Mouse (Mus musculus): Measurements from ENCODE around the gene Tjp1.

Gene Tjp1

DNA sequence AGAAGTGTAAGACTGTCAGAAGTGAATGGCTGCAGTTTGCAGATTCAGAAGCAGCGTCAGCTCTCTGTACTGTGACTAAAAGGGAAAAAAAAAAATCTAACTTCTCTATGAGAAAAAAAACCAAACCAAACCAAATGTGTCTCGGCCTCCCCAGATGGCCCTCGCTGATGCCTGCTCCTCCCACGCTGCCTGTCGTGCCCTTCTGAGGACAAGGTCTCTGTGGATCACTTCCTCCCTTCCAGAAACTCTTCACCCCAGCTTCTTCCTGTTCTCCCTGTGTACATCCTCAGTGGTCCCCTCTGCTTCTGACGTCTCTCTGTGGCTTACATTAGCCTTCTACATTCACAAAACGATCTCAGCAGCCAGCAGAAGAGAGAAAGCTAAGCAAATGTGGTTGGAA is 26.8 kb downstream of the Tjp1 start:
- Histone ChIP-seq H3K36me3 (ENCODE audit: insufficient read depth, low read length) (no peaks in the 10 kb centered on the region), H3K4me1 (replicated peaks; ENCODE audit: low read depth, low read length) (no peaks in the 10 kb centered on the region), H3K9me3 (ENCODE audit: low read length) (peaks cover 1% of the 10 kb centered on the region; the same call in 1 of the 2 replicates), H3K27me3 (ENCODE audit: insufficient read depth, low read length) (no peaks in the 10 kb centered on the region; the same call in 1 of the 2 replicates), H3K4me3 (replicated peaks; ENCODE audit: low read length) (no peak overlapping the region)
- no peak for TF ChIP-seq POU5F1 (IDR thresholded peaks at IDR 0.05; ENCODE audit: borderline replicate concordance, low read length)
- no peak for TF ChIP-seq CTCF (conservative IDR thresholded peaks at IDR 0.05; ENCODE audit: low read length)
- TF ChIP-seq NANOG (IDR thresholded peaks at IDR 0.05; ENCODE audit: borderline replicate concordance, low read length), result no peak

DNA sequence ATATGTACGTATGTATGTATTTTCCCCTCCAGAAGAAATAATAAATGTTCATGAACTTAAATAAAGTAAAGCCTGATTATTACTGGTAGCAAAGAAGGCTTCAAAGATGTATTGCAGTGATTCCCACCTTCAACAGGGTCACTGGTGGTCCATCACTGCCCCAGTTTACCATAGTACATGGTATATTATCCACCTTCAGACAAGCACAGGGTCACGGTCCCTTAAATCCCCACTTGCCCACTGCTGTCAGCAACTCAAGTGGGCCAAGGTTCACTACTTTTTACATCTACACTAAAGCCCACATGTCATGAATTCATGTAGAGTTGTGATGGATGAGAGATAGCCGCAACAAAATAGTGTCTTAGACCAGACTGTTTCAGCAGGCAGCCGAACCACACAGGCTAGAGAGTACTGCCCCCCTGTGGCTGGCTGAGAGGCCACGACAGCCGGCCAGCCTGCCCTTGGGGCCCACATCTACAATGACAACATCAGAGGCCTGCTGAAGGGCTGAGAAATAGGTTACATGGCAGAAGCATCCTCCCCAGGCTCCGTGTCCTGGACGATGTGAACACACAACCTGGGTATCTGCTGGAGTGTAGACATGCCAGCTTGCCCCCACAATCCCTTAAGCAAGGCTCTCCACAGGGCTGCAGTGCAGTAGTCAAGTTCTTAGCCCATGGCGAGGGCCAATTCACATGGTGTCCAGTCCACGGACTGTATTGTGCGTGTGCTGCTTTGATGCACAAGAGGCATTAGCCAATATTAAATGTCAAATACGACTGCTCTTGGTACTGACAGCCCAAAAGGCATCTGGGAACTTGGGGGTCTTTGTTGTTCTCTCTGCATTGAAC is 29.6 kb downstream of the Tjp1 start:
- Histone ChIP-seq H3K9me3 (ENCODE audit: low read length) (no peaks in the 10 kb centered on the region), H3K4me3 (replicated peaks; ENCODE audit: low read length) (no peak overlapping the region), H3K27me3 (ENCODE audit: insufficient read depth, low read length) (no peaks in the 10 kb centered on the region; the same call in 1 of the 2 replicates), H3K36me3 (ENCODE audit: insufficient read depth, low read length) (no peaks in the 10 kb centered on the region), H3K4me1 (replicated peaks; ENCODE audit: low read depth, low read length) (no peaks in the 10 kb centered on the region)
- TF ChIP-seq CTCF (conservative IDR thresholded peaks at IDR 0.05; ENCODE audit: low read length), result peak; percentile 36
- TF ChIP-seq NANOG (IDR thresholded peaks at IDR 0.05; ENCODE audit: borderline replicate concordance, low read length), result no peak
- TF ChIP-seq POU5F1 (IDR thresholded peaks at IDR 0.05; ENCODE audit: borderline replicate concordance, low read length), result no peak

GRCm38 (mm10) chr7:65490526-65490925 is 37.1 kb downstream of the Tjp1 start:
- Histone ChIP-seq H3K9me3 (ENCODE audit: low read length) (no peaks in the 10 kb centered on the region), H3K27me3 (ENCODE audit: insufficient read depth, low read length) (no peaks in the 10 kb centered on the region), H3K4me1 (replicated peaks; ENCODE audit: low read depth, low read length) (peaks cover 5% of the 10 kb centered on the region), H3K36me3 (ENCODE audit: insufficient read depth, low read length) (no peaks in the 10 kb centered on the region), H3K4me3 (replicated peaks; ENCODE audit: low read length) (no peak overlapping the region)
- TF ChIP-seq NANOG (IDR thresholded peaks at IDR 0.05; ENCODE audit: borderline replicate concordance, low read length), result no peak
- TF ChIP-seq CTCF (conservative IDR thresholded peaks at IDR 0.05; ENCODE audit: low read length), result no peak
- no peak for TF ChIP-seq POU5F1 (IDR thresholded peaks at IDR 0.05; ENCODE audit: borderline replicate concordance, low read length)

DNA sequence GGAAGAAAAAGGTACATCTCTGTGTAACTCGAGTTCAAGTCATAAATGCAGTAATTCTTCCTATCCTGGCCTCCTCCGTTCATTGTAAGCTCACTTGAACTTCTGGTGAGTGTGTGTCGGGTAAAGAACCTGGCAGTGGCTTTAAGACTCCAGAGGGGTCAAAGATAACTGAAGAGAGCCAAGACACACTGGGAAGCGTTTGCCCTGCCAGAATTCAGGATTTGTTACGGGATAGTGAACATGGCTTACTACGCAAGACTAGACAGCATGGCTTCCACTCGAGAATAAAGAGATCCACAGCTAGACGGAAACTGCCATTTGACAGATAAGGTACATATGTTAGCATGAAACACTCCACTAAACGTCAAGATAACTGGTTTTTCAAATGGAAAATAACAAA is 37.8 kb downstream of the Tjp1 start:
- Histone ChIP-seq H3K4me3 (replicated peaks; ENCODE audit: low read length) (no peak overlapping the region), H3K4me1 (replicated peaks; ENCODE audit: low read depth, low read length) (peaks cover 5% of the 10 kb centered on the region), H3K36me3 (ENCODE audit: insufficient read depth, low read length) (no peaks in the 10 kb centered on the region), H3K9me3 (ENCODE audit: low read length) (no peaks in the 10 kb centered on the region), H3K27me3 (ENCODE audit: insufficient read depth, low read length) (no peaks in the 10 kb centered on the region)
- no peak for TF ChIP-seq CTCF (conservative IDR thresholded peaks at IDR 0.05; ENCODE audit: low read length)
- no peak for TF ChIP-seq NANOG (IDR thresholded peaks at IDR 0.05; ENCODE audit: borderline replicate concordance, low read length)
- no peak for TF ChIP-seq POU5F1 (IDR thresholded peaks at IDR 0.05; ENCODE audit: borderline replicate concordance, low read length)

DNA sequence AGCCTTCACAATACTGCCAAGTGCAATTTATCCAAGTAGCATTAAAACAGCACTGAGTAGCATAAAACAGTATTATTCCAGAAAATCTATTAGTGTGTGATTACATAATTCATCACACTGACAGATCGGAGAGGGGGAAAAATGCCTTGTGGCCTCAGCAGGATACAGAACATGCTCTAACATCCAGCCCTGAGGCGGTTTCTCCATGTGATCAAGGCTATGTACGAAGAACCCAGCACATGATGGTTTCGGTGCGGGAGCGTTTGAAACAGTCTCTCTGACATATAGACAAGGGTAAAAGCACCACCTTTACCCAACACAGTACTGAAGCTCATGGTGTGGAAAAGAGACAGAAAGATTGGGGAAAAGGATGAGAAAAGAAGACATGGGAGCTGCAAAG is 38.4 kb downstream of the Tjp1 start:
- Histone ChIP-seq H3K9me3 (ENCODE audit: low read length) (no peaks in the 10 kb centered on the region), H3K36me3 (ENCODE audit: insufficient read depth, low read length) (no peaks in the 10 kb centered on the region), H3K27me3 (ENCODE audit: insufficient read depth, low read length) (no peaks in the 10 kb centered on the region), H3K4me3 (replicated peaks; ENCODE audit: low read length) (no peak overlapping the region), H3K4me1 (replicated peaks; ENCODE audit: low read depth, low read length) (peaks cover 5% of the 10 kb centered on the region)
- TF ChIP-seq CTCF (conservative IDR thresholded peaks at IDR 0.05; ENCODE audit: low read length) (no peak), NANOG (IDR thresholded peaks at IDR 0.05; ENCODE audit: borderline replicate concordance, low read length) (no peak), POU5F1 (IDR thresholded peaks at IDR 0.05; ENCODE audit: borderline replicate concordance, low read length) (no peak)

GRCm38 (mm10) chr7:65486259-65486681 is 41.3 kb downstream of the Tjp1 start:
- H3K9me3 ChIP-seq (ENCODE audit: low read length), result no peaks in the 10 kb centered on the region
- no peak overlapping the region for H3K4me3 ChIP-seq (replicated peaks; ENCODE audit: low read length)
- no peak for TF ChIP-seq POU5F1 (IDR thresholded peaks at IDR 0.05; ENCODE audit: borderline replicate concordance, low read length)
- TF ChIP-seq CTCF (conservative IDR thresholded peaks at IDR 0.05; ENCODE audit: low read length), result no peak
- no peak for TF ChIP-seq NANOG (IDR thresholded peaks at IDR 0.05; ENCODE audit: borderline replicate concordance, low read length)
- peaks cover 5% of the 10 kb centered on the region for H3K4me1 ChIP-seq (replicated peaks; ENCODE audit: low read depth, low read length)
- no peaks in the 10 kb centered on the region for H3K27me3 ChIP-seq (ENCODE audit: insufficient read depth, low read length)
- H3K36me3 ChIP-seq (ENCODE audit: insufficient read depth, low read length), result no peaks in the 10 kb centered on the region

DNA sequence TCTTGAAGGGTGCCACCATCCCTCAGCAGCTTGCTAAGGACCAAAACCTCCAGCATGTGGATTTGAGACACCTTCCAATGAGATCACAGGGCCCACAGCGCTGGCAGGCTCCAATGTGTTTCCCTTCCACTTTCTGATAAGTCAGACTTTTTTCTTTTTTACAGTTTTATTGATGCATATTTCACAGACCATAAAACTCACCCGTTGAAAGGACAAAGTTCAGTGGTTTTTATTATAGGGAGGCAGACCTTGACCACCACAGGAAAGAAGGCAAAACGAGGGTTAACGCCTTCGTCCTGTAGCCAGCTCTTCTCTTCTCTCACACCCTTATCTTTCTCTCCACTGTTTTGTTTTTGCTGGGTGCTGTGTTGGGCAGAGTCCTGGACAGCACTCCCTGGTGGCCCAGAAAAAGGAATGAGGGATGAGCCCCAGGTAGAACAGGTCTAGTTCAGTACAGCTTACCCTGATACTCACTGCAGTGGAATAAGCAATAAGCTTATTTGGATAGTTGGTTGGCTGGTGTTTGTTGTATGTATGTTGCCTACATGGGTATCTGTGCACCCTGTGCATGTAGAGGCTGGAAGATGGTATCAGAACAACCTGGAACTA is 43.3 kb downstream of the Tjp1 start:
- Histone ChIP-seq H3K27me3 (ENCODE audit: insufficient read depth, low read length) (no peaks in the 10 kb centered on the region), H3K4me1 (replicated peaks; ENCODE audit: low read depth, low read length) (peaks cover 5% of the 10 kb centered on the region), H3K9me3 (ENCODE audit: low read length) (no peaks in the 10 kb centered on the region), H3K36me3 (ENCODE audit: insufficient read depth, low read length) (no peaks in the 10 kb centered on the region), H3K4me3 (replicated peaks; ENCODE audit: low read length) (no peak overlapping the region)
- TF ChIP-seq POU5F1 (IDR thresholded peaks at IDR 0.05; ENCODE audit: borderline replicate concordance, low read length) (no peak), NANOG (IDR thresholded peaks at IDR 0.05; ENCODE audit: borderline replicate concordance, low read length) (no peak), CTCF (conservative IDR thresholded peaks at IDR 0.05; ENCODE audit: low read length) (no peak)

DNA sequence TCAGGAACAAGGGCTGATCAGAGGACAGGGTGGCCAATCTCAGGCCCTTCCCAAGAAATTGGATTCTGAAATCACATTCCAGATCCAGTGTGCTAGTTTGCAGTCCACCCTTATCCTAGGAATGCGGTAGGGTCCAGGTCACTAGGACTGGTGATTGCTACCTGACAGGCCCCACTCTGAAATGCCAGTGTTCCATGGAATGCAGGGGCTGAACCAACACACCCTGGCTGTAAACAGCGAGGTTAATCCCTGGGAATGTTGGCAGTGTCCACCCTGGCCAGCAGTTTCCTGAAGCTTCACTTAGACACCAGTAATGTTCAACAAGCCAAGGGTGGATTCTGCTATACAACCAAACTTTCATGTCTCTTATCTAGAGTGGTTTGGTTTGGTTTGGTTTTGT is 45.4 kb downstream of the Tjp1 start:
- H3K4me1 ChIP-seq (replicated peaks; ENCODE audit: low read depth, low read length), result peaks cover 5% of the 10 kb centered on the region
- H3K9me3 ChIP-seq (ENCODE audit: low read length), result no peaks in the 10 kb centered on the region
- H3K36me3 ChIP-seq (ENCODE audit: insufficient read depth, low read length), result no peaks in the 10 kb centered on the region
- H3K4me3 ChIP-seq (replicated peaks; ENCODE audit: low read length), result no peak overlapping the region
- TF ChIP-seq NANOG (IDR thresholded peaks at IDR 0.05; ENCODE audit: borderline replicate concordance, low read length), result no peak
- TF ChIP-seq CTCF (conservative IDR thresholded peaks at IDR 0.05; ENCODE audit: low read length), result no peak
- no peak for TF ChIP-seq POU5F1 (IDR thresholded peaks at IDR 0.05; ENCODE audit: borderline replicate concordance, low read length)
- H3K27me3 ChIP-seq (ENCODE audit: insufficient read depth, low read length), result no peaks in the 10 kb centered on the region
